Mouse (Mus musculus) stomach, postnatal 0 days (tissue): ENCODE measurements around the gene Hist1h4j.

Source experiments
- CTCF ChIP-seq: IDR thresholded peaks from 2 replicates; pipeline ENCODE4 v1.5.1; 2016; ENCODE audit warnings: antibody characterized with exemption, low read depth, mild to moderate bottlenecking, moderate library complexity
- EP300 ChIP-seq: optimal IDR thresholded peaks from 2 replicates; pipeline ENCODE3; 2016; ENCODE audit warnings: antibody characterized with exemption

DNA sequence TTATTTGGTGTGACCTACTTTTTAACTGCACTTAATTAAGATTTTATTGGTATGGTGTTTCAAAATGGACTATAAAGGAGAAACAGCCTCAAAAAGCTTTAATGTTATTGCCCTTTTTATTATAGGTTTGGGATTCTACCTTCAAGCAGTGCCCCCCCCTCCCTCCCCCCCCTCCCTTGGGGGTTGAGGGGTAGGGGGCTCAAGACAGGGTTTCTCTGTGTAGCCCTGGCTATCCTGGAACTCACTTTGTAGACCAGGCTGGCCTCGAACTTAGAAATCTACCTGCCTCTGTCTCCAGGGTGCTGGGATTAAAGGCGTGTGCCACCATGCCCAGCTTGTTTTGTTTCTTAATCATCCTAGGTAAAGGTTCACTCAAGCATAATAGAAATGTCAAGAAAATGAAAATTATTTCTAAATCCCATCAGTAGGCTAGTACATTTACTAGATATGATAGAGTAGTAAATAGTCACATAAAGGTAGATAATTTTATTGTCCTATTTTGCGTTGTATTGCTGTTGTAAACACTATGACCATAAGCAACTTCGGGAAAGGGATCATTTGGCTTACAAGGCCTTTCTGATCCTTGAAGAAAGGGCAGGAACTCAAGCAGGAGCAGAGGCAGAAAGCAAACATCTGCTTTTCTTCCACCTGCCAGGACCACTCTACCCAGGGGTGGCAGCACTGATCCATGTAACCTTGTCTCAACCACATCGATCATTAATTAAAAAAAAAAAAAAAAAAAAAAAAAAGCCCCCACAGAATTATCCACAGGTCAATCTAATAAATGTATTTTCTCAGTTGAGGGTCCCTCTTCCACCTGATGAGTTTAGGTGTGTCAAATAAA lies 11.6 kb upstream of the Hist1h4j start:
- TF ChIP-seq CTCF: peak; percentile 32
- TF ChIP-seq EP300: no peak
